Mouse (Mus musculus): ENCODE data around the gene Trim9. TPM values are rescaled to one million over a fixed set of nuclear protein-coding genes. Genes with fewer than 3 reads are reported as not detected.

The Trim9 gene
- total RNA-seq, 2 experiments from 2014 or later = 0.11 TPM; not detected in 1

DNA sequence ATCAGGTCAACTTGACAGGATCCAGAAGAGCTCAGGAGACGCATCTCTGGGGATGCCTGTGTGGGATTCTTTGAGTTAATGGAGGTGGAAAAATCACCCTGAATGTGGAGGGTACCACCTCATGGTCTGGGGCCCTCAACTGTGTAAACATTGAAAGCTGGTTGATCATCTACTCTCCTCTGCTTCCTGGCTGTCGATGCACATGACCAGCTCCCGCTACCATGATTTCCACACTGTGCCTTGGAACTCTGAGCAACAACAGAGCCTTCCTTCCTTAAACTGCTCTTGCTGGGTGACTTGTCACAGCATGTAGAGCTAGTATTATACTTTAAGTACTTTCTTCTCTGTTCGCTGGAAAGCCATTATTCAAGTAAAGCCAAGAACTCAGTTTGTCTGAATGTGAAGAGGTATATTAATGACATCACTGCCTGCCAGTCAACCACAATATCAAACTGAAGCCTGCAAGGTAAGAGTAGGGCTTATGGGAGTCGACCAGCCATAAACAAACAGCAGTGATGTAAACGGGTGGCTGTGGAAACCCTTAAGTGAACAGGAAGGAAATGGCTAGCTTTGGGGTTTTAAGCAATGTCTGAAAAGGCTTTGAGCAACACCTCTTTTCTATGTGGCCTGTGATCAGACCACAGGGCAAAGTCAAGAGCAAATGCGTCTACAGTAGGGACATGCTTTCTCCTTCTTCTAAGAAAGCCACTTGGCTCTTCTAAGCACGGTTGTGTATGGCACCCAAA, 128.4 kb downstream of the Trim9 start:
- peak; percentile 83 for ATAC-seq (ENCODE audit: poor library complexity, severe bottlenecking)

DNA sequence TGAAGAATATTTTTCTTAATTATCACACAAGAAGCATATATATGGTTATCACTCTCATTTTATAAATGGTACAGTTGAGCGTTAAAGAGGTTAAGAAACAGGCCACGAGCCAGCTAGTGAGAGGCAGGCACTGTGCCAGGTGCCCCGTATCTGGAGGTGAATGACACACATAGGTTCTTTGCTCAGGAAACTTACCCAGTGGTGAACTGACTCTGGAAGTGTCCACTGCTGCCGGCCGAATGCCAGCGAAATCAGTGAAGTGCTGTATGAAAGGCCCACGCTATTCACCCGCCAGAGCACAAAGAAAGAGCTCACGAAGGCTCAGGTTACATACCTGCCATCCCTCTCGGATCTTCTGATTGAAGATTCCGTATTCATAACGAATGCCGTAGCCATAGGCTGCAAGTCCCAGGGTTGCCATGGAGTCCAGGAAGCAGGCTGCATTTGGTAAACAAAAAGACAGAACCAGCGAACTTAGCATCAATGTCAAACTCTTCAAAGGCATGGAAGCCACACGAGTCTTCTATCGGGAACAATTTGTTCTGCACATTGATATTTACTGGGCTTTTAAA, 131.1 kb downstream of the Trim9 start:
- no peak for ATAC-seq (ENCODE audit: poor library complexity, severe bottlenecking)

DNA sequence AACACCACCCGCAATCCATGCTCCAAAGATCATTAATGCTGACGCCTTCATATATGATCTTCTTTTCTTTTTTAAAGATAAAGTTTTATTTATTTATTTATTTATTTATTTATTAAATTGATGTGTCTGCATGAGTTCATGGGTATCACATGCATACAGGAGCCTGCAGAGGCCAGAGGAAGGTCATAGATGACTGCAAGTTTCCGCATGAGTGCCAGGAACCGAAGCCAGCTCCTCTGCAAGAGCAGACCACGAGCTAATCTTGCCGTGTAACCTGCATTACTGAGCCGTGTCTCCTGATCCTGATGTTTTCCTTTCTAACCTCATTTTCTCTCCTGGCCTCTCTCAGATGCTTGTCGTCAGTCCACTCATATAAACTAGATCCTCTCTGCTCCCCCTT, 133.1 kb downstream of the Trim9 start:
- no peak for ATAC-seq (ENCODE audit: poor library complexity, severe bottlenecking)

DNA sequence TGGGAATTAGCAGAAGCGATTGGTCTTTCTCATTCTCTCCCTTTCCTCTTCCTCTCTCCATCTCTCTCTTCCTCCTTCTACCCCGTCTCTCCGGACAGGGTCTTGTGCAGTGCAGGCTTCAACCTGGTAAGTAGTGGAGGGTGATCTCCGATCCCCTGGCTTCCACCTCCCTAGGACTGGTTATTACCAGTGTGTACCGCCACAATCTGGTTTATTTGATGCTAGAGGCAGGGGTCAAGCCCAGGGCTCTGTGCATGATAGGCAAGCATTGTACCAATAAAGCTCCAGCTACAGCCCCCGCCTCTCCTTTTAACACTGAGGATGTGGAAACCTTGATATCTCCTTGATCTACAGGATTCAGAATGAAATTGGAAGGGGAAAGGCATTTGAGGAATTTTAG, 133.8 kb downstream of the Trim9 start:
- ATAC-seq (ENCODE audit: poor library complexity, severe bottlenecking) = no peak

DNA sequence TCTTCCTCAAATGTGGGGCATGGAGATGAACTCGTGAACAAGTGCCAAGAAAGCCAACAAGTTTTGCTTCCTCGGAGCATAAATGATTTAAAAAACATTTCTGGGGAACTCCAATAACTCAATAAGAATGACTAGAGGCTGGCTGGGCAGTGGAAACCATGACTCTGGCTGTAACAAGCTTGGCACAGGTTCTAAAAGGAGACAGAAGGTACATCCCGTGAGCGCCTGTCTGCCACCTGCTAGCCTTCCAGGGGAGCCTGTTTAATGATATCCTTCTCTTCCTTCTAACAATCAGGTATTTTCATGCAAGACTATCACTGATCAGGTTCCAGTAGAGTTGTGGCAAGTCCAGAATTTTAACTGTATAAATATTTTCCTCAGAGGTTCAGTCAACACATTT, 134.9 kb downstream of the Trim9 start:
- no peak for ATAC-seq (ENCODE audit: poor library complexity, severe bottlenecking)

DNA sequence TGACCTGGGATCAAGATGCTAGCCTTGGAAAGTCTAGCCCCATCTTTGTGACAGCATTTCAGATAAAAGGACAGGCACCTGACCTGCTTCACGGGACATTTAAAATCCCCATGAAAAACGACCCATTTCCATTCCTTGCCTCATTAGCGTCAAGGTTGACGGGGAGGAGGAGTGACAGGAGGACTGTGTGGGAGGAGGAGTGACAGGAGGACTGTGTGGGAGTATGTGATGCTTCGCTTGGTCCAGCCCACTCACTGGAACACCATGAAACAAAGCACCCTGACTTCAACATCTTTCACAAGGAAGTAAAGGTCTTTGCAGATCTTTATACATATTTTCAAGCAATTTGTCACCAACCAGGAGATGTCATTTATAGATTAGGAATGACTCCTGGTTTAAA, 139.2 kb downstream of the Trim9 start:
- ATAC-seq (ENCODE audit: poor library complexity, severe bottlenecking) = no peak

DNA sequence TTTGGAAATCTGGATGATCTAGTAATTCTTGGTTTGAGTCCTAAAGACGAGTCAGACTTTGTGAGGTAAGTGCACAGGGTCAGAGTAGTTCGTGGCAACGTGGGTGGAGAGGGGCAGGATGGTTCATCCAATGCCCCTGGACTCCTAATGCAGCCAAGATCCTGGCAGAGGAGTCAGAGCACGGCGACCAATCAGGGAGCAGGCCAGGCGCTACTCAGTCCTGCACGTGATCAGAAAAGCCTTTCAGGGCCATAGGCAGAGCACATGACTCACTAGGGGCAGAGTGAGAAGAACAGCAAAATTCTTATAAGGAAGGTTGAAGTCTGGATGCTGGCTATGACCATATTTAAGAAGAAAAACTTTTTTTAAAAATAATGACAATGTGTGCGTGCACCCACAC, 143.0 kb downstream of the Trim9 start:
- ATAC-seq (ENCODE audit: poor library complexity, severe bottlenecking) = no peak

DNA sequence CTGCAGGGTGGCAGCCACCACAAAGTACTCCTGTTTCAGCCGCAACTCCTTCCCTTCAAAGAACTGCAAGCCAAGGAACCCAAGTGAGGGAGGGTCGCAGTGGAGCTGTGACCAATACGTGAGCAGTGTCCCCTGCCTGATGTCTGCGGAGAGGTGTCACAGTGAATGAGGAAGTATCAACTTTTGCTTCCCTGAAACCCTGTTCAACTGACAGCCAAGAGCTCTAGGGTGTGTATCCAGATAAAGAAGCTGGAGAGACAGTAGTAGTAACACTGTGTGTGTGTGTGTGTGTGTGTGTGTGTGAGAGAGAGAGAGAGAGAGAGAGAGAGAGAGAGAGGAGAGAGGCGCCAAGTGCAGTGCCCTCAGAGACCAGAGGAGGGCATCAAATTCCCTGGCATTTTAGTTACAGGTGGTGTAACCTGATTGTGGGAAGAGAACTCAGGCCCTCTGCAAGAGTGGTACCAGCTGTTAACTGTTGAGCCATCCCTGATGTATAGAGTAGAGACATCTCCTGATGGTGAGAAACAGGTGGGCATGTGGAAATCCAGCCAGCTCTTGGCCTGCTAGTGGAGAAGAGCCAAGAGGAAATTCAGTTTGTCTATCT, 145.4 kb downstream of the Trim9 start:
- ATAC-seq (ENCODE audit: poor library complexity, severe bottlenecking) = peak; percentile 59

DNA sequence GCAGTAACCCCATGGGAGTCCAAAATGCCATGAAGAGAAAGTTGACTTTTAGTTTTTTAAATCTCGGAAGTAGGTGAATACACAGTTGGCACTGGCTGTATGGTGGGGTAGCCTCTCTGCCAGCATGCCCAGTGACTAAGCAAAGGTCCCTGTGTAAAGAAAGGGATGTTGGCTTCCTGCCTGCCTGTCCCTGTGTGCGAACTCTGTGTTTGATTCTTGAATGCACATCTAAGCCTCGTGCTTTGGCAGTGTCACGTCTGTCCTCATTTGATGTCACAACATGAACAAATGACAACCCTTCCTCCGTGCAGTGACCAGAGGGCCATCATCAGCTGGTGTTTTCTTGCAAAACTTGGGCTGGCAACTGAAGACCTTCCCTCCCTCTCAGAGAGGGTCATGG, 151.1 kb downstream of the Trim9 start:
- no peak for ATAC-seq (ENCODE audit: poor library complexity, severe bottlenecking)

DNA sequence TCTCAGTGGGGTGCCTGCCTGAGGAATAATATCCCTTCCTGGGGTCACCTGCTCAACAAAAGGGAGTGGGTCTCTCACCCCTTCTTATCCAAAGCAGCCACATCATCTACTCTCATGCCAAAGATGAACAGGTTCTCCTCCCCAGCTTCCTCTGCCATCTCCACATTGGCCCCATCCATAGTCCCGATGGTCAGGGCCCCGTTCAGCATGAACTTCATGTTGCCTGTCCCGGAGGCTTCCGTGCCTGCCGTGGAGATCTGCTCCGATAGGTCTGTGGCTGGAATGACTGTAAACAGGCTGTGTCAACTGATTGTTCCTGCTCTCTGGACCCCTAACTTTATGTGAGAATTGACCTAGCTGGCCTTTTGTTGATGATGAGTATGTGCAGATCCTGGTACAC, 152.0 kb downstream of the Trim9 start:
- ATAC-seq (ENCODE audit: poor library complexity, severe bottlenecking) = no peak

Other genes with a start within 250 kb of the Trim9 start
- 154 and 171 TPM in 2 replicates for gene Nin, start 233.9 kb downstream of the Trim9 start, total RNA-seq (2015)
- gene Nin, start 233.9 kb downstream of the Trim9 start, total RNA-seq (2017) = 227 and 264 TPM in 2 replicates
- not detected in 2 replicates for gene Abhd12b, start 193.5 kb downstream of the Trim9 start, total RNA-seq (2015)
- gene Abhd12b, start 193.5 kb downstream of the Trim9 start, total RNA-seq (2017) = not detected in 2 replicates
- 185 and 188 TPM in 2 replicates for gene Pygl, start 116.1 kb downstream of the Trim9 start, total RNA-seq (2015)
- gene Pygl, start 116.1 kb downstream of the Trim9 start, total RNA-seq (2017) = 329 and 344 TPM in 2 replicates
- 45.5 and 47.2 TPM in 2 replicates for gene Tmx1, start 105.5 kb upstream of the Trim9 start, total RNA-seq (2015)
- 72.9 and 83.4 TPM in 2 replicates for gene Tmx1, start 105.5 kb upstream of the Trim9 start, total RNA-seq (2017)